Mouse (Mus musculus): ENCODE measurements around the gene Zfp597.

DNA sequence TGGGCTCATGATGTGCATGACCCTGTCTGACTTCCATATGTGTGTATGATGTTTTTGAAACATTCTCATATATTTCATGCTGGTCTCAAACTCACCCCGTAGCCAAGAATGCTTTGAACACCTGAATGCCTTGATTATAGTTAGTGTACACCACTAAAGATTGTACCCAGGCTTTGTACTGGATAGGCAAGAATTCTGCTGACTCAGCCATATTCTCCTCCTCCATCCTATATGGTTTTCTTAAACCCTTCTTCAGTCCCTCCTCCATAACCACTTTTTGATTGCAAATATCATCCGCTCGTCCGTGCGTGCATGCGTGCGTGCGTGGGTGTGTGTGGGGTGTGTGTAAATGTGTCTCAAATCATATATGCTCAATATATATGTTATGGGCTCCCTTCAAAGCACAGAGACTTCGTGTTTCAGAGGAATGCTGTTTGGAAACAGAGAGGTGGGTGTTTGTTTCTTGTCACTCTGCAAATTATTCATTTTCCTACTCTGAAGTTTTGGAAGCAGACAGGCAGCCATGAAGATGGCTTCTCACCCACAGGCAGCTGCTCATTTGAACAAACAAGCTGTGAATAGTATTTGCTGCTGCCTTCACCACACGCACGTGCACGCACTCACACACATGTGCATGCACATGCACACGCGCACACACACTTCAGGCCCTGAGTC, 7.4 kb upstream of the Zfp597 start:
- TF ChIP-seq CTCF (conservative IDR thresholded peaks at IDR 0.05; ENCODE audit: low read length) (no peak), NANOG (IDR thresholded peaks at IDR 0.05; ENCODE audit: borderline replicate concordance, low read length) (no peak), POU5F1 (IDR thresholded peaks at IDR 0.05; ENCODE audit: borderline replicate concordance, low read length) (no peak)
